Mouse (Mus musculus) spleen, adult 2 months (tissue): ENCODE results near the gene Hmga1b. TPM values are rescaled to one million over a fixed set of nuclear protein-coding genes. Genes with fewer than 3 reads are reported as not detected.
A peak's percentile ranks its signal among the peaks of the same experiment; 100 is the strongest.

Source experiments
- DNase-seq, 2 experiments: peaks; one replicate each; pipeline versions ENCODE4 v3.0.0 to v3.0.0-alpha.2; 2012 to 2021; ENCODE audit warnings: low spot score in 2 of 2, low read depth in 1 of 2
- H3K27ac ChIP-seq: fragments of 200-500 bp; 2 replicates; pipeline ENCODE4 v1.5.1; 2012; ENCODE audit warnings: low read length, inconsistent platforms; ENCODE audit not compliant: insufficient read depth
- H3K27me3 ChIP-seq: fragments of 200-500 bp; 2 replicates; pipeline ENCODE4 v1.6.1; 2012; ENCODE audit warnings: mild to moderate bottlenecking, moderate library complexity, low read length, inconsistent platforms; ENCODE audit not compliant: control insufficient read depth, insufficient read depth
- H3K36me3 ChIP-seq: fragments of 200-500 bp; 2 replicates; pipeline ENCODE4 v1.6.1; 2012; ENCODE audit warnings: mild to moderate bottlenecking, low read length, inconsistent platforms; ENCODE audit not compliant: control insufficient read depth, insufficient read depth
- H3K4me1 ChIP-seq: fragments of 200-500 bp; 2 replicates; pipeline ENCODE4 v1.6.1; 2011; ENCODE audit warnings: inconsistent platforms; ENCODE audit not compliant: control insufficient read depth, insufficient read depth, insufficient read length
- H3K4me3 ChIP-seq: fragments of 200-500 bp; 2 replicates; pipeline ENCODE4 v1.5.1; 2011; ENCODE audit warnings: mild to moderate bottlenecking, inconsistent platforms; ENCODE audit not compliant: insufficient read depth, insufficient read length; ENCODE audit errors: extremely low read depth
- CTCF ChIP-seq: fragments of 200-500 bp; IDR thresholded peaks from 2 replicates; pipeline ENCODE4 v1.5.1; 2011; ENCODE audit warnings: mild to moderate bottlenecking, inconsistent platforms; ENCODE audit not compliant: insufficient read depth, insufficient read length, insufficient replicate concordance; ENCODE audit errors: extremely low read depth
- POLR2A ChIP-seq: fragments of 200-500 bp; IDR thresholded peaks from 2 replicates; pipeline ENCODE4 v1.6.1; 2011; ENCODE audit warnings: low read depth, low read length, inconsistent platforms
- WGBS: fragments of 180-500 bp; shearing (Covaris S2); methylation state at CpG from one replicate; pipeline ENCODE4 v1.1.7; 2018; 5-methylcytosine and 5-hydroxymethylcytosine counted together
- polyA plus RNA-seq: library from polyadenylated mRNA; depleted of rRNA; stranded (reverse); fragments of >200 nt; gene quantifications from 2 replicates; pipeline ENCODE4 v1.2.3, GENCODE M21; 2012

Hmga1b gene
- polyA plus RNA-seq, 1 experiment, result 0.84 TPM

- TF ChIP-seq CTCF, result no peak
- TF ChIP-seq POLR2A, result peak; percentile 70
- Histone ChIP-seq H3K4me1 (peaks cover 11% of the 10 kb centered on the region; the same call in 1 of the 2 replicates), H3K27ac (peak within 1 kb of the TSS; percentile 15; the same call in 1 of the 2 replicates), H3K27me3 (no peaks in the 10 kb centered on the region), H3K4me3 (peak within 1 kb of the TSS; percentile 71), H3K36me3 (peaks cover 13% of the 10 kb centered on the region)
- 2% methylated on average over 58 of the region's 59 CpGs for WGBS
- peak; percentile 92 to 95 for DNase-seq
These were observed 33.4 kb downstream of the Hmga1b start, which contains the start of gene Dus1l for GRCm38 (mm10) chr11:120795756-120796613. Gene Dus1l, minus strand, starts transcription at chr11:120796403.

- DNase-seq, result no peak
- Histone ChIP-seq H3K27me3 (no peaks in the 10 kb centered on the region), H3K4me1 (peaks cover 11% of the 10 kb centered on the region; the same call in 1 of the 2 replicates), H3K36me3 (peaks cover 10% of the 10 kb centered on the region), H3K4me3 (peak overlapping the region; percentile 28; the same call in 1 of the 2 replicates), H3K27ac (no peak overlapping the region)
- 34% methylated on average over 8 of the region's 8 CpGs for WGBS
- no peak for TF ChIP-seq POLR2A
- no peak for TF ChIP-seq CTCF
These were observed 34.0 kb downstream of the Hmga1b start for GRCm38 (mm10) chr11:120796614-120796946.

- no peaks in the 10 kb centered on the region; the same call in 1 of the 2 replicates for H3K36me3 ChIP-seq
- no peak for TF ChIP-seq CTCF
- TF ChIP-seq POLR2A, result no peak
- DNase-seq, result no peak
- no peak overlapping the region for H3K4me3 ChIP-seq
- no peaks in the 10 kb centered on the region for H3K27me3 ChIP-seq
- no peak overlapping the region for H3K27ac ChIP-seq
- WGBS, result 45% methylated on average over 3 of the region's 3 CpGs
- H3K4me1 ChIP-seq, result peaks cover 11% of the 10 kb centered on the region; the same call in 1 of the 2 replicates
These were observed 35.6 kb downstream of the Hmga1b start for GRCm38 (mm10) chr11:120798244-120798643.

GRCm38 (mm10) chr11:120799316-120799890 is 36.8 kb downstream of the Hmga1b start:
- WGBS, result 60% methylated on average over 6 of the region's 6 CpGs
- DNase-seq, result no peak
- H3K36me3 ChIP-seq, result no peaks in the 10 kb centered on the region; the same call in 1 of the 2 replicates
- H3K4me3 ChIP-seq, result no peak overlapping the region
- TF ChIP-seq POLR2A (no peak), CTCF (no peak)
- peaks cover 11% of the 10 kb centered on the region; the same call in 1 of the 2 replicates for H3K4me1 ChIP-seq
- H3K27me3 ChIP-seq, result no peaks in the 10 kb centered on the region
- H3K27ac ChIP-seq, result no peak overlapping the region

GRCm38 (mm10) chr11:120800061-120800904 is 37.7 kb downstream of the Hmga1b start:
- 18% methylated on average over 10 of the region's 10 CpGs for WGBS
- no peak overlapping the region for H3K4me3 ChIP-seq
- H3K27ac ChIP-seq, result no peak overlapping the region
- peak; percentile 63 to 81 for DNase-seq
- no peak for TF ChIP-seq POLR2A
- TF ChIP-seq CTCF, result peak; percentile 78; the same call in 1 of the 2 replicates
- no peaks in the 10 kb centered on the region for H3K27me3 ChIP-seq
- no peaks in the 10 kb centered on the region for H3K36me3 ChIP-seq
- peaks cover 8% of the 10 kb centered on the region; the same call in 1 of the 2 replicates for H3K4me1 ChIP-seq

- Histone ChIP-seq H3K36me3 (peaks cover 24% of the 10 kb centered on the region), H3K27me3 (no peaks in the 10 kb centered on the region), H3K4me3 (no peak overlapping the region), H3K4me1 (no peaks in the 10 kb centered on the region), H3K27ac (no peak overlapping the region)
- DNase-seq, result no peak
- TF ChIP-seq POLR2A, result no peak
- no peak for TF ChIP-seq CTCF
- WGBS, result 78% methylated on average over 7 of the region's 7 CpGs
These were observed 41.7 kb downstream of the Hmga1b start for GRCm38 (mm10) chr11:120804274-120804673.

- H3K27me3 ChIP-seq, result no peaks in the 10 kb centered on the region
- H3K4me1 ChIP-seq, result no peaks in the 10 kb centered on the region
- TF ChIP-seq CTCF, result no peak
- TF ChIP-seq POLR2A, result no peak
- H3K36me3 ChIP-seq, result peaks cover 29% of the 10 kb centered on the region
- 76% methylated on average over 4 of the region's 4 CpGs for WGBS
- no peak overlapping the region for H3K27ac ChIP-seq
- DNase-seq, result no peak
- H3K4me3 ChIP-seq, result no peak overlapping the region
These were observed 42.2 kb downstream of the Hmga1b start for GRCm38 (mm10) chr11:120804769-120805168.
